Mouse (Mus musculus) T-helper 17 cell (primary cell): ENCODE measurements at regions not wholly inside any gene's neighbourhood (a gene's known extent, or its start where the extent isn't known, plus 50 kb on each side); places are given as distances from the start of the nearest gene placed in this dataset.
"Not testable (repeated sequence)": the region's sequence is repeated elsewhere in the genome, so short reads cannot be mapped to it uniquely, and the experiment has no call there.

Experiments used
- in situ Hi-C, 2 experiments: fragments of 300-600 bp; cut with MboI, MseI; formaldehyde crosslinking; loops; 1 replicate in 1 of 2; 2 replicates in 1 of 2; pipeline ENCODE4 v1.15.1; 2025; ENCODE audit warnings: high pct_unique_total_duplicates in 2 of 2

DNA sequence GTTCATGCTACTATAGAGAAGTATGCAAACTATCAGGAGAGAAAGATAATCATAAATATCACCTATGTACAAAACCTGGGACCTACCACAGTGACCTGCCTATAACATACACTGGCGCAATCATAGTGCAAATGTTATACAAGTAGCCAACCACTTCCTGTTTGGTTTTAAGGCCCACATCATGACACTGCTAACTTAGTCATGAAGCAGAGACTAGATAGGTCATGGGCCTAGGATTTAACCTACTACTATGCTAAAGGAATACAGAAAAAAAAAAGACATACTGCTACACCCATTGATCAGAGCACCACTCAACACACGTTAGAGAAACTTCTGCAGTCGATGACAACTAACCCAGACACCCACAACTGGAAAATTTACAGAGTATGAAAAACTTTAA is 498.6 kb upstream of the Acvr2a start:
- in situ Hi-C loops, result loop anchor here (5.0 to 10.0 kb wide), 3 partner anchors 68 to 1409 kb away; no protein-coding TSS in a partner anchor

DNA sequence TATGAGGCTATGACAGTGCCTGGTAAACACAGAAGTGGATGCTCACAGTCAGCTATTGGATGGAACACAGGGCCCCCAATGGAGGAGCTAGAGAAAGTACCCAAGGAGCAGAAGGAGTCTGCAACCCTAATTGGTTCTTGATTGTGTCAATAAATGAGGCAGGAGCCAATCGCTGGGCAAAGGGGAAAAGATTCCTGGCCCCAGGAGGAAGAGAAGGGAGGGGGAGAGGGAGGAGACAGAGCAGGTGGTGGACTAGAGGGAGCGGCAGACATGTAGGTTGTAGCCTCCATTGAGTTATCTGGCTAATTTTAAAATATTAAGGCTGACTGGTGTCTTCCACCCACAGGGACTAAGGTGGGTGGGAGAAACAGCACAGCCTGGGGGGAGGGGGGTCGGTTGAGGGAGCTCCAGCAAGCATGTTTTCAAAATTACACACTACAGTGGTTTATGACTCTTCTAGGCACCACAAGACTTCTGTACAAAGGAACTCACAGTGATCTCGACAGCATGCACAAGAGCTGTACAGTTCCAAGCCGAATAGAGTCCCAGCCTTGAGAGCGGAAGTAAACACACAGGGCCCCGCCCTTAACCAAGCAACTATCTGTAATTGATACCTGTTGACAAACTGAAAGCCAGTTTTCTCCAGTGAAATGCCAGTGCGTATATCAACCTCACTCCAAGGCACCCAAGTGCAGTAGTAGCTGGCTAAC is 497.6 kb upstream of the Acvr2a start:
- in situ Hi-C loops, result loop anchor here (5.0 to 10.0 kb wide), 3 partner anchors 69 to 1408 kb away; no protein-coding TSS in a partner anchor

DNA sequence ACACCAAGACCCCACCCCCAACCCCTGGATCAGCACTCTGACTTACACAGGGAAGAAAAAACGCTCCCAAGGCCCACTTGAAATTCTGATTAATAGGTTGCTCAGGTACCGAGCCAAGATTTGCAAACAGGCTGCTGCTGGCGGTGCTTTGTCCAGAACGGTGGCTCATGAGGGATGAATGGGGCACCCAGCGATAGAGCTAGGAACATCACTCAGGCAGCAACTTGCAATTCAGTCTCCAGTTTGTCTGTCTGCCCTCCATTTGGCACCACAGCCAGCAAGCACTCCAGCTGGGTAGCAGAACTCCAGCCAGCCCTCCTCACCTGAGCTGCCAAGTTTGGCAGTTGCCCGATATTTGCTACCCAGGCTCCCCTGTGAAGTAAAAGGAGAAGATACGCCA is 496.1 kb upstream of the Acvr2a start:
- in situ Hi-C loops, result loop anchor here (5.0 to 10.0 kb wide), 3 partner anchors 71 to 1407 kb away; no protein-coding TSS in a partner anchor

DNA sequence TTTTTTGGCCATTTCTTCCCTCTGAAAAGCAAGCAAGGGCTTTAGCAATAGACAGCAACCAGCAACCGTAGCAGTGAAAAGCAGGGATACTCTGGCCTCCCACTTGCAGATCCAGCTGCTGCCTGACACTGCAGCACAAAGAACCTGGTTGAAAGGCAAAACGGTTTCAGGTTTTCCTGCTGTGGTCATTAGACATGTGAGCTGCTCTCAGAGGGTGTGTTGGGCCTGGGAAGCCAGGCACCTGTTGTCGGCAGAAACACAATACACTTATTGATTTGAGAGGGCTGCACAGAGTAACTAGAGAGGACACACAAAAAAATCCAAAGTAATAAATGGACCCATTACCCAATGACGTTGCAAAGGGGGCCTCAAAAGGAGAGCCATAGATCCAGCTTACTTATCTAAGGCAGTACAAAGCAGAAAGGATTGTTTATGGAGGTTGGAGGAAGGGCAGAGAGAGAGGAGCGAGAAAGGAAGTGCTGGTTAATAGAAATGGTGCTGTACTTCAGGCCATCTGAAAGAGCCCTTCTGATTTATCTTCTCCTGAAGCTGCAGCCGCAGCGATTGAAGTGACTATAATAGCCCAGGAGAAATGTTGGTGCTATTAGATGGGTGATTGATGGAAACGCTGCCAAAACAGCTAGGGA is 495.4 kb upstream of the Acvr2a start:
- in situ Hi-C loops, result loop anchor here (5.0 to 10.0 kb wide), 3 partner anchors 71 to 1406 kb away; no protein-coding TSS in a partner anchor

DNA sequence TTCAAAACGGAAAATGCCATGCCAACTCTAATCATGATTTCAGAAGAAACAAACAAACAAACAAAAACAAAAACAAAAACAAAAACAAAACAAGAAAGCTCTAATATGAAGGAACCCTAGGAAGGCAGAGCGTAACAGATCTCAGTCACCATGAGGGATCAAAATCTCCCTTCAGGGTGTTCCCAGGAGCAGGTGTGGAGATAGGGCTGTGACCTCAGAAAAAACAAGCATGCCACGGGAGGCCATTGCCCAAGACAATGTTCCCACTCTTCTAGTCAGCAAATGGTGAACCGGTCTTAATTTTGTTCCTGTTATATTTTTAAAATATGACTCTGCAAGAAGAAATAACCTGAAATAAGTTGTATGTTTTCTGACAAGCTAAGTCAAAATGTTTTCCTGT is 492.4 kb upstream of the Acvr2a start:
- in situ Hi-C loops, result loop anchor here in 1 of 2 experiments (5.0 to 10.0 kb wide), 3 partner anchors 61 to 1293 kb away; partner anchors contain the start of gene Kif5c

DNA sequence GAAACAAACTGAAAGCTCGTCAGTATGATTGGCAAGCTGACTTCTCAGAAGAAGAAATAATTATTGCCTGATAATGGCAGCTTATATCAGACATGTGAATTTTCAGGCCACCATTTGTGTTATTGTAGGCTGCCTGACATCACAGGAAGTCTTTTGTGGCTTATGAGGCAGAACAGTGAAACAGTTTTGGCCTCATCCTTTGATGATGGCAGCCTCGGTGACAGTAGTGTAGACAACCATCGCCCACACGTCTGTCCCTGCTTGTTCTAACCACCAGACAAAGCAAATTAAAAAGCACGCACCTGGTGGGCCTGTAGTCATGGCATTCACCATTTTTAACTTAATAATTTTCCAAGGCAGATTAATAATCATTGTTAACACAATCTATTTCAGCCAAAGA is 491.6 kb upstream of the Acvr2a start:
- in situ Hi-C loops, result loop anchor here in 1 of 2 experiments (5.0 to 10.0 kb wide), 3 partner anchors 60 to 1293 kb away; partner anchors contain the start of gene Kif5c

DNA sequence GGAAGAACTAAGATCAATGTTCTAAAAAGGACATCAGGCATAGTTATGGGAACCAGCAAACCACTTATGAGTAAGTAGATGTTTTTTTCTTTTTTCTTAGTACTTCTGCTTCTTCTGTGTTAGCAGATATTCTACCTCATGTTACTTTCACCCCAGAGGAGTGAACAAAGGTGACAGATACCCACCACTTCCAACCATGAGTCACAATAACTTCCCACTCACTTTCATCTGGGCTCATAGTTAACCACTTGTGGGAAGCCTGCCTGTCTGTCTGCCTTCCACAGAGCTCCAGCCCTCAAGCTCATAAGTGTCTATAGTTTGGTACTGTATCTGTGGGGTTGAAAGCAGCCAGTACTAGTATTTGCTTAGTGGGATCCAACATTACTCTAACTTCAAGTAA is 485.7 kb upstream of the Acvr2a start:
- in situ Hi-C loops, result loop anchor here in 1 of 2 experiments (5.0 to 10.0 kb wide), 2 partner anchors 484 to 1287 kb away; partner anchors contain the start of genes Acvr2a and Kif5c

DNA sequence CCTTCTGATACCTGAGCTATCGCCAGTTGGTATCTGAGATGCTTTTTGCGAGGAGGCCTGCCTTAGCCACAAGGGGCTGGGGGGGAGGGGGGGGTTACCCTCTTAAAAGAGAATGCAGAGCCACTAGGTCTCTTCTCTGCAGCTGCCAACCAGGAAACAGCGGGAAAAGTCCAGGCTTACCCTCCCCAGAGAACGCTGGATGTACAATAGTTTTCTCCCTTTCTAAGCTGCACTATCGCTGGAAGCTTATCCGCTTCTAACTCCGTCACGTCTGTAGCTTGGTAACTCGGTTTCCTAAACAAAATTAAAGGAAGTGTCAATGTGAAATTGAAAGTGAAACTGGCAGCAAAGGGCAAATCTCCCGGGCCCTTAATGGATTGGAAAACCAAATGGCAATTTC is 481.1 kb upstream of the Acvr2a start:
- in situ Hi-C loops, result no loop called here

DNA sequence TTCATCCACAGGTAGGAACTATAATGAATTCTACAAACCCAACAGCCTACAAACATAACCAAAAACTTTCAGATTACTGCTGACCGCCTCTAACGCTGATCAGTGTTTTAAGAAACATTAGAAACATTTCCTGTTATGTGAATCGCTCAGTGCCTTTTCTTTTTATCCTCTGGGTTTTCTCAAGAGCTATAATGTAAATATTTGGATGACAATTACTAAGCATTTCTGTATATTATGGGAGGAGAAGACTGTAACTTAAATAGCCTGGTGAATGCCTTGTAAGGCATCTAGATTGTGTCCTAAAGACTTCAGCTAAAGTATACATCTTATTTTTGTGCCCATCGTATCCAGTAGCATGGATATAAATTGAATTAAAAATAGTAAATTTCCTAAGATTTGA is 465.9 kb upstream of the Acvr2a start:
- in situ Hi-C loops, result loop anchor here in 1 of 2 experiments (5.0 to 10.0 kb wide), 2 partner anchors 44 to 827 kb away; no protein-coding TSS in a partner anchor

DNA sequence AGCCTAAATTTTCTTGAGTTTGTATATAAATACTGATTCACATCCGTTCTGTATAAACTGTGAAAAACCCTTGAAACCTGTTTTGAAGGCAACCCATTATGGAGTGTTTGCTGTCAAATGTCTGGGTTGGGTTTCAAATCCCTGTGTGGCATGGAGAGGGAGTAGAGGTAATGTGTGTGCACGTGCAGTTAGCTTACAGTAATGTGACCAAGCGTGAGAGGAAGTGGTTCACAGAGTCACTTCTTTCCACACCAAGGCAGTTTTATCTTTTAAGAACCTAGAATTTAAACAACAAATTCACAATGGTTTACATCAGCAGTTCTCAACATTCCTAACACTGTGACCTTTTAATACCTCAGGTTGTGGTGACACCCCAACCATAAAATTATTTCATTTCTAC is 464.1 kb upstream of the Acvr2a start:
- in situ Hi-C loops, result loop anchor here in 1 of 2 experiments (5.0 to 10.0 kb wide), 2 partner anchors 43 to 825 kb away; no protein-coding TSS in a partner anchor

DNA sequence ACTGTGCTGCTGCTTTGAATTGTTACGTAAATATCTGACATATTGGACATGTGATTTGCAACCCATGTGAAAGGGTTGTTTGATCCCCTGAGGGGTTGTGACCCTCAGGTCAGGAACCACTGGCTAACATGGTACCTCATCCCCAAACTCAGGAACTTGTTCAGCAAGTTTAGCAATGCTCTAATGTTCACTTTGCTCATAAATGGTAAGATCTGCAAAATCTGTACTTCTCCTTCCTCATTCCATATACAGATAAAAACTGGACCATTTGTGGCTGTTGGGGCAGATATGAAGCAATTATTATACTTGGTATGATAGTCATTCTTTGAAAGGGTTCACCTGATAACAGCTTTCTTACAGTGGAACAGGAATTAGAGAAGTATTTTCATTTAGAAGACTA is 463.7 kb upstream of the Acvr2a start:
- in situ Hi-C loops, result no loop called here

DNA sequence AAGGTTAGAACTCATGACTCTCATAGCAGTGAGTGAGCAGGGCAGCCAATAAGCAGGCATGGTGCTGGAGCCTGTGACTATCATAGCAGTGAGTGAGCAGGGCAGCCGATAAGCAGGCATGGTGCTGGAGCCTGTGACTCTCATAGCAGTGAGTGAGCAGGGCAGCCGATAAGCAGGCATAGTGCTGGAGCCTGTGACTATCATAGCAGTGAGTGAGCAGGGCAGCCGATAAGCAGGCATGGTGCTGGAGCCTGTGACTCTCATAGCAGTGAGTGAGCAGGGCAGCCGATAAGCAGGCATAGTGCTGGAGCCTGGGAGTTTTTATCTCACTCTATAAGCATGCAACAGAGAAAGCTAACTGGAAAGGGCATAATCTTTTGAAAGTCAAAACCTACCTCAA is 442.3 kb upstream of the Acvr2a start:
- in situ Hi-C loops, result not testable (repeated sequence)

DNA sequence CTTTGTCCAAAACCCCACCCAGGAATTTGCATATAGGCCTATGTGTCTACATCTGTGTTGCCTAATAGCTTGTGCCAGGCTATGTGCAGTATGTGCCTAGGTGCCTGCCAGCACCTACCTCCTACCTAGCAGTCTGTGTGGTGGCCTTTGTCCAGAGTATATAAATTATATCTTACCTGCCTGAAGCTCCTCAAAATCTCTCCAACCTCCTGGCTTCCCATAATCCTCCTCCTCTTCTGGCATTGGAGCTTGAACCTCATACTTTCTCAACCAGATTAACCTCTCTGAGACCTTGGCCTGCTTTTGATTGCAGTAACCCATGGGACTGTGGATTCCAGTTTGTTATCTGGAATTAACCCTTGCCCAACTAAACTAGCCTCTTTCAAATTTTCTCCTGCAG is 440.8 kb upstream of the Acvr2a start:
- in situ Hi-C loops, result no loop called here

DNA sequence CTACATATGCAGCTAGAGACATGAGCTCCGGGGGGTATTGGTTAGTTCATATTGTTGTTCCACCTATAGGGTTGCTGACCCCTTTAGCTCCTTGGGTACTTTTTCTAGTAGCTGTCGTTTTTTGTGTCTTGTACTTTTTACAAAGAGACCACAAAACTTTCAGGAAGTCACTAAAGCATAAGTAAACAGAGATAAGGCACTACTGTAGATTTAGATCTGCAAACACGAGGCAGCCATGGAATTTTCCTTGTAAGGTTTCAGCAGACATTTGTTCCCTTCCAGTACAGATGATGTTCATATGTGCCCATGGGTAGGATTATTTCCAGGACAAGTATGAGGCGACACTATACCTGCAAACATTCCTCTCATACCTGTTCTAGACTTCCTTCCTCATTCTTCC is 439.6 kb upstream of the Acvr2a start:
- in situ Hi-C loops, result no loop called here

DNA sequence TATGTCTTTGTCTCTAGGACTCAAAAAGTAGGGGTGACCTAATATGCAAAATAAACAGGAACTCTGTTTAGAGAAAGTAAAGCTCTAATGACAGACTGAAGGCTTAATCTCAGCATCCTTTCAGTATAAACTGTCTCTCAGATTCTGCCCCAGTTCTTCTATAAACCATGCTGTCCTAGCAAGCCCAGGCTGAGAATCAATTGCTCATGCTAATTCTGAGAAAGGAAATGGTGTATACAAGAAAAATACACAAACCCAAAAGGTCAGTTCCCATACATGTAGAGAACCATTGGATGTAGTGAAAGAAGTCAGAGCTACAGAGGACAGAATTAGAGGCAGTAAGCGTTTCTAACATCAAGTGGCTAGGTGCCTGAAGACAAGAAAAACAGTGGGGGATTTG is 435.7 kb upstream of the Acvr2a start:
- in situ Hi-C loops, result no loop called here

DNA sequence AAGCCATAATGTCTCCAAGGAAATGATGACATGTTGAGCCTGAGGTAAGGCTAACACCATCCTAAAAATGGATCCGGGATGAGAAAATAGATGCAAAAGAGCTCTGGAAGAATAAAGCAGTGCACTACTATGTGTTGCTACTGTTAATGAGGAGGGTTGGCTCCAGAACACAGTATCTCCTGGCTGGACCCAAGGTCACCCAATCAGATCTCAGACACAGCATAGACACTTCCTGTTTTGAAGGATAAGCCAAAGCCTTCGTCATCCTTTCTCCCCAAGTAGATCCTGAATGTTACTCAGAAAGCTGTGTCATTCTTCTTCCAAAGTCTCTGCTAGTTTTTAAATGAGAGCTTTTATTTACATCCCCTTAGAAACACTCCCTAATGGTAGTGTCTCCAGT is 435.2 kb upstream of the Acvr2a start:
- in situ Hi-C loops, result no loop called here

DNA sequence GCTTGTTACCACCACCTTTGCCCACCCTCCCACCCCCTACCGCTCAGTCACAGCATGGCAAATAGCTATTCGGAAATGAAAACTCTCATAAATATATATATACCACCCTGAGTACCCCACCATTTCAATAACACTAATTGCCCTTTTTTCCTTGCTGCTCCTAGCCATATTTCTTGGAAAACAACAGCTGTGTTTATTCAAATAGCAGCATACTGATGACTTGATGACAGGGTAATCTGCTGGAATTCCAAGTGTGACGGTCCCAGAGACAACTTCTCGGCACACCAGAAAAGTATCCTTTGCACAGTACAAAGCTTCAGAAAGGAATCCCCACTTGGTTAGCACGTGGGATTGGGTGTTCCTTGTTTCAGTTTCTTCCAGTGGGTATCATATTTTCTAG is 433.8 kb upstream of the Acvr2a start:
- in situ Hi-C loops, result loop anchor here in 1 of 2 experiments (5.0 kb wide), 1 partner anchor 58 kb away; no protein-coding TSS in a partner anchor

DNA sequence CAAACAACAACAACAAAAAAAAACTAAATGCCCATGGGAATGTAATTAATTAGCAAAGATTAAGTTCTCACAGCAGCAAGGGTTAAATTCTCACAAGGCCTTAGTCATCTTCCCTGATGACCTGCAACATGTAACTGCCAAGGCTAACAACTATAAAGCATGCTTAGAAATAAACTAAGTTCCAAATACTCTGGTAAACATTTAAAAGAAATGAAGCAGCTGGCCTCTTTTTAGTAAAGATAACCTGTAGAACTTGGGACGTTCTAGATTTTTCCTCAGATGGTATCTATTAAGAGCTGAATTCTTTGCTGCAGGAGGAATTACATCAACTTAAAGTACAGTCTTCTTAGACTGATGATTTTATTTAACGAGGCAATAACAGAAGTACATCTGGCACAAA is 433.1 kb upstream of the Acvr2a start:
- in situ Hi-C loops, result loop anchor here in 1 of 2 experiments (5.0 kb wide), 1 partner anchor 58 kb away; no protein-coding TSS in a partner anchor

DNA sequence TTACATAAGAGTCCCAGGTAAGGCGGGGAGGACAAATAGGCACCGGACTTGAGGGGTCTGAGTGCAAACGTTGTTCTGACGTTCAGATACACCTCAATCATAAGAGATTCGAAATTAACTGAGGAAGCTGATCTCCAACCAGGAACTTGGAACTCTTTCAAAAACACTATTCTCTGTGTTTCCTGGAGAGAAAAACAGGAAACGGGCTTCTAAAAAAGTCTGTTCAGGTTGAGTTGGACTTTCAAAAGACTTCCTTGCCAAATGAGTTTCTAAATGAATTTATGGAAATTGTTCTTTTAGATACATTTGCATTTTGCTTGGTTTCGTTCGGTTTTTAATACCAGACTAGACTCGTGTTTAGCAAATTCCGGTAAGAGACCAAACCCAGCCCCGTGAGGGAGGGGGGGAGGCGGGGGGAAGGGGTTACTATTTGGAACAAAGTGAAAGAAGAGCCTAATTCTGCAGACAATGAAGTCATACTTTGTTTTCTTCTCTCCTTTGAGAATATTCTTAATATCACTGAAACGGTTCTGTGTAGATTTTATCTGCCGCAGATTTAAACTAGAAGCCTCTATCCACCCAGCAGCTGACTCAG is 432.3 kb upstream of the Acvr2a start:
- in situ Hi-C loops, result loop anchor here in 1 of 2 experiments (5.0 kb wide), 1 partner anchor 59 kb away; no protein-coding TSS in a partner anchor

DNA sequence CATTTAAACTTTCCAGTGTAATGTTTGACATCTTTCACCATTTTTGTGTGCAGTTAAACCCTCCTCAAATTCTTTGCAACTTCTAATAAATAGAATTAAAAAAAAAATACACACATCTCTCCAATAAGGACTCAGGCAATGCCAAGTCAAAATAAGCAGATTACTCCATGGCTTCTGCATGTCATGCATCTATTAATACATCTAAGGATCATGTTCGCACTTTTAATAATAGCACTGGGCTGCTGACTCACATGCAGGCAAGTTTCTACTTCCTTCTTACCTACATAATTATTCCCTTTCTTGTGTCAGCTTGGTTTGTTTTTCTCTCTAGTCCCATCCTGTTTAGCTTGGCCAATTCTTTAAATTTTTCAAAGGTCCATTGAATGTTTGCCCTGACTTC is 415.4 kb upstream of the Acvr2a start:
- in situ Hi-C loops, result no loop called here

DNA sequence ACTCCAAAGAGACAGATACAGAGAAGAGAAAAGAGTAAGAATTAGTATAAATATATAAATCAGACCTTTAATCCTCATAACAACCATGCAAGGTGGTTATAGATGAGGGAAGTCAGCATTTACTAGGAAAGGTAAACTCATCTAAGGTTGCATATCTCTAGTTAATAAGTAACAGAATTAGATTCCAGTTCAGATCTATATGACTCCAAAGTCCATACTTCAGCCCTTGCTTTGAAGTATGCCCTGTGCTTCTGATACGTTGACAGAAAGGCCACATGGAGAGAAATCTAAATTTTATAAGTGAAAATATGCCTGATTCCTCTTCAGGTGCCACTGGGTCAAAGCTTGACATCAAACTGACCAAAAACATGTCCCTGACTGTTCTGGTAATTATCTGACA is 414.7 kb upstream of the Acvr2a start:
- in situ Hi-C loops, result no loop called here

DNA sequence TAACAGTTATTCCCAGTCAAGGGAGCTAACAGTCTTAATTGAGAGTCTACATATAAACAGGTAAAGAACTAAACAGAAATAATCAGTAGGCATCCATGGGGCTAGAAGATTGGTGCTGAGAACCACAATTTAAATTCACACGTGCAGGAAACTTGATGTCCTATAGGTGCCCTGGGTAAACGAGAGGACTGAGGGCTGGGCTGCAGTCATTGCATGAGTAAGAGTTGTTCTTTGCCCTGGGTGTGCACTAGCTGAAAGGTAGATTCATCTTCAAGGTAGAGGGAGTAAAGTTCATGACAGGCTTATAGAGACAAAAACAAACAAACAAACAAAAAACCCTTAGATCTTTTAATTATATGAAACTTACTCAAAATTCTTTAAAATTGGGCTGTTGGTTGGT is 411.1 kb upstream of the Acvr2a start:
- in situ Hi-C loops, result no loop called here
